Mouse (Mus musculus) ES-E14 (cell line): ENCODE measurements at regions not wholly inside any gene's neighbourhood (a gene's known extent, or its start where the extent isn't known, plus 50 kb on each side); places are given as distances from the start of the nearest gene placed in this dataset.

ENCODE experiments used
- DNase-seq: peaks from one replicate; pipeline ENCODE4 v3.0.0-alpha.2; 2013; ENCODE audit warnings: low read depth, low spot score
- H3K27ac ChIP-seq: 2 replicates; pipeline ENCODE4 v1.5.1; 2012; ENCODE audit warnings: low read depth, mild to moderate bottlenecking, low read length, moderate library complexity, mixed read lengths; ENCODE audit not compliant: poor library complexity, insufficient read depth, severe bottlenecking
- H3K36me3 ChIP-seq: 2 replicates; pipeline ENCODE4 v1.6.1; 2012; ENCODE audit warnings: mild to moderate bottlenecking, low read length, moderate library complexity, mixed read lengths; ENCODE audit not compliant: control insufficient read depth, poor library complexity, insufficient read depth, severe bottlenecking
- H3K4me1 ChIP-seq, 2 experiments: fragments of 150-350 bp in 1 of 2; sonication (generic) in 1 of 2; 2 replicates each; pipeline ENCODE4 v1.6.1; 2012; ENCODE audit warnings: low read length in 2 of 2, mild to moderate bottlenecking in 1 of 2, mixed read lengths in 1 of 2; ENCODE audit not compliant: control insufficient read depth in 2 of 2, insufficient read depth in 2 of 2, poor library complexity in 1 of 2
- H3K4me3 ChIP-seq, 2 experiments: fragments of 150-350 bp in 1 of 2; sonication (generic) in 1 of 2; 2 replicates each; pipeline ENCODE4 v1.5.1; 2012; ENCODE audit warnings: low read length in 2 of 2, low read depth in 1 of 2, mild to moderate bottlenecking in 1 of 2, mixed read lengths in 1 of 2; ENCODE audit not compliant: insufficient read depth in 1 of 2, poor library complexity in 1 of 2, severe bottlenecking in 1 of 2
- H3K9ac ChIP-seq: 2 replicates; pipeline ENCODE4 v1.6.1; 2012; ENCODE audit warnings: low read depth, mild to moderate bottlenecking, low read length, mixed read lengths; ENCODE audit not compliant: poor library complexity, insufficient read depth, severe bottlenecking
- H3K9me3 ChIP-seq: fragments of 150-350 bp; sonication (generic); 2 replicates; pipeline ENCODE4 v1.6.1; 2012; ENCODE audit warnings: low read depth, mild to moderate bottlenecking, low read length; ENCODE audit not compliant: control insufficient read depth, insufficient read depth
- CHD2 ChIP-seq: IDR thresholded peaks from 2 replicates; pipeline ENCODE4 v1.6.1; 2014; ENCODE audit warnings: mild to moderate bottlenecking, low read depth, low read length, inconsistent platforms
- HCFC1 ChIP-seq: IDR thresholded peaks from 2 replicates; pipeline ENCODE4 v1.6.1; 2012; ENCODE audit warnings: low read length, inconsistent platforms, borderline replicate concordance; ENCODE audit not compliant: insufficient read depth
- MAFK ChIP-seq: IDR thresholded peaks from 2 replicates; pipeline ENCODE4 v1.6.1; 2014; ENCODE audit warnings: mild to moderate bottlenecking, low read depth, low read length, inconsistent platforms; ENCODE audit not compliant: insufficient read depth
- ZC3H11A ChIP-seq: IDR thresholded peaks from 2 replicates; pipeline ENCODE4 v1.6.1; 2012; ENCODE audit warnings: low read depth, mild to moderate bottlenecking, inconsistent platforms, low read length, borderline replicate concordance
- ZNF384 ChIP-seq: IDR thresholded peaks from 2 replicates; pipeline ENCODE4 v1.6.1; 2012; ENCODE audit warnings: low read depth, low read length, inconsistent platforms
- in situ Hi-C, 2 experiments: fragments of 600-800 bp; cut with MboI; formaldehyde crosslinking; loops; one replicate each; pipeline ENCODE4 v1.15.1; 2025; ENCODE audit warnings: low sequenced_read_pairs in 2 of 2, inconsistent platforms in 1 of 2; ENCODE audit not compliant: unreplicated experiment in 2 of 2

GRCm38 (mm10) chr1:124332294-124332693 is 286.9 kb upstream of the Dpp10 start:
- Histone ChIP-seq H3K4me3 (no peak overlapping the region), H3K9me3 (no peaks in the 10 kb centered on the region), H3K4me1 (no peaks in the 10 kb centered on the region), H3K27ac (no peak overlapping the region), H3K9ac (no peak overlapping the region), H3K36me3 (no peaks in the 10 kb centered on the region)
- DNase-seq: no peak
- in situ Hi-C loops: no loop called here
- TF ChIP-seq HCFC1: no peak
- TF ChIP-seq MAFK: no peak
- no peak for TF ChIP-seq ZNF384
- TF ChIP-seq ZC3H11A: no peak
- no peak for TF ChIP-seq CHD2
